Mouse (Mus musculus) lung, postnatal 14 days (tissue): ENCODE data around the gene Ccdc17.

Source experiments
- DNase-seq: peaks from one replicate; pipeline ENCODE4 v3.0.0; 2021

Gene Ccdc17

DNA sequence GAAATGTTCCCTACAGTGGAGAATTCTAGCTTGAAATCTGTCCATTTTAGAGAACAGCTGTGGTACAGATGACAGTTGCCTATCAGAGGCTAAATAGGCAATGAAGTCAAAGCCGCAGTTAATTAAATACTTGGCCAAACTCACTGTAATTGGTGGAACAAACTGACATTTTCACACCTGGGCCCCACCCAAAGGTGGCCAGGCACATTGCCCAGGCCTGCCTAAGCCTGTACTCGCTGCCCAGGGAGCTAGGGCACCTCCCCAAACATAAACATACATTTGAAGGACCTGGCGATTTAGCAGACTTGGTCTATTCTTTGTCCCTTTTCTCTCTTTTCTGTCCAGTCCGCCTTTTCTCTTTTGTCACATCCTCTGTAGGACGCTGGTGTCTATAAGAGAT, at the start of gene Ccdc17:
Gene Ccdc17, plus strand, starts transcription at position 276 of the 400 bp plus-strand sequence.
- no peak for DNase-seq

- DNase-seq: no peak
Measured at GRCm38 (mm10) chr4:116550432-116550831, 46.0 kb upstream of the Ccdc17 start.

DNA sequence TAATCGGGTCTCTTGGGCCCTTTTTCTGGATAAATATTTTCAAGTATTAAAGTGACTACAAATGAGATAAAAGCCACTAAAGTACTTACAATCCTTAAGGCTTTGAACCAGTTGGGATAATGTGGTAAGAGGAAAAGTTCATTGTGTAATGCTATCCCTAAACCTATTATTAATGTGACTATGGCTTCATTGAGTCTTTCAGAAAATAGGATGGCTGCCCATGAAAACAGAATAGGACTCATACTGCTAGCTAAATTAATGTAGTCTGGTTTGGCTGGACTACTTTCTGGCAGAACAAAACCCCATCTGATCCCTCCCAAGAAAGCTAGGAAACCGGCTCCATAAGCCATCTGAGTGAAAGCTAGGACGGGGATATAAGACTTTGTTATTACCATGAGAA, 43.4 kb upstream of the Ccdc17 start:
- DNase-seq: no peak

- peak; percentile 80 for DNase-seq
Measured at GRCm38 (mm10) chr4:116555413-116556300, 40.8 kb upstream of the Ccdc17 start, which contains the start of gene Tmem69. Gene Tmem69 (minus strand): TSS chr4:116555936.

GRCm38 (mm10) chr4:116556561-116557305, 39.7 kb upstream of the Ccdc17 start:
- DNase-seq: peak; percentile 92

- DNase-seq: peak; percentile 98
Measured at GRCm38 (mm10) chr4:116557306-116558121, 38.9 kb upstream of the Ccdc17 start, which contains the start of gene Gpbp1l1. Gene Gpbp1l1 (plus strand): TSS chr4:116557658.

GRCm38 (mm10) chr4:116558151-116558882, 38.1 kb upstream of the Ccdc17 start:
- no peak for DNase-seq

DNA sequence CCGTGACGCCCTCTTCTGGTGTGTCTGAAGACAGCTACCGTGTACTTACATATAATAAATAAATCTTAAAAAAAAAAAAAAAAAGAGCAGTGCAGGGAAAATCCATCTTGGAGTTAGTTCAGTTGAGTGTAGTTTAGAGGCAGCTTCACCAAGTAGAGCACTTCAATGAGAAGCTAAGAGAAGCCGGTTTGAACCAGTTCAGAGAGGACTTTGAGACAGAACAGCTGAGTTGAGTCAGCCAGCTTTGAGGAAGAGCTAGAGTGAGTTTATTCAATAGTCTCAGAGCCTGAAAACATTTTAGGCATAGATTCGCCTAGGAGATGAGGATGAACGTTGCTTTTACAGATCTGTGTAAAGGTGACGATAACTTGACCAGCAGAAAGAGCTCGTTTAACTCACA, 661 bp upstream of the Ccdc17 start:
- DNase-seq: no peak

- DNase-seq: peak; percentile 85
Measured at GRCm38 (mm10) chr4:116596978-116597881, 776 bp downstream of the Ccdc17 start.

GRCm38 (mm10) chr4:116612621-116613020, 16.2 kb downstream of the Ccdc17 start:
- no peak for DNase-seq

DNA sequence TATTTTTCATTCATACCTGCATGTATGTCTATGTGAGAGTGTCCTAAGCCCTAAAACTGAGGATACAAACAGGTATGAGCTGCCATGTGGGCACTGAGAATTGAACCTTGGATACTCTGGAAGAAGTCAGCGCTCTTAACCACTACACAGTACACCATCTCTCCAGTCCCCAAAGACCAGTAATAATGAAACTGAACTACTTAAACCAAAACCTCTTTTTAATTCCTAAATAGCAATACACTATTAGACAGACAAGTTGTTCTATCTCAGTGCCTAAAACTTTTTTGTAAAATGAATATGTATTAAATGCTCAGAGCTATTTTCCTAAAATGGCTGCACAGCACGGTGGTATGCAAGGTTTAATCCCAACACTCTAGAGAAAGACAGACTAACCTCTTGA, 18.8 kb downstream of the Ccdc17 start:
- DNase-seq: no peak

- no peak for DNase-seq
Measured at GRCm38 (mm10) chr4:116624831-116625230, 28.4 kb downstream of the Ccdc17 start.

- peak; percentile 86 for DNase-seq
Measured at GRCm38 (mm10) chr4:116626658-116627358, 30.4 kb downstream of the Ccdc17 start.

GRCm38 (mm10) chr4:116627359-116627716, 30.9 kb downstream of the Ccdc17 start:
- peak; percentile 93 for DNase-seq

GRCm38 (mm10) chr4:116627722-116628662, 31.5 kb downstream of the Ccdc17 start, which contains the start of gene Nasp:
Gene Nasp (minus strand): TSS chr4:116627941.
- DNase-seq: peak; percentile 83

- DNase-seq: no peak
Measured at GRCm38 (mm10) chr4:116635197-116635596, 38.7 kb downstream of the Ccdc17 start.

DNA sequence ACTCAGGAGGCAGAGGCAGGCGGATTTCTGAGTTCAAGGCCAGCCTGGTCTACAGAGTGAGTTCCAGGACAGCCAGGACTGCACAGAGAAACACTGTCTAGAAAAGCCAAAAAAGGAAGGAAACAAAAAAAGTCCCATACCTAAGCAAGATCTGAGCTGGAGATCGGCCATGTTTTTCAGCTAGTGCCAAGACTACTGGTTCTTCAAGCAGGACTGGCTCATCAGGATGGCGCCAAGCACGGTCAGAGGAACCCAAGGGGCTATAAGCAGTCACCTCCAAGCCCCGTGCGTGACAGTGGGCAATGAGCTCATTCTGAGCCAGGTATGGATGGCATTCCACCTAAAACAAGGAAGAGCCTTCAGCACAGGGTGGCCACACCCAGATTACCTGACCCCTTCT, 42.4 kb downstream of the Ccdc17 start:
- DNase-seq: no peak

DNA sequence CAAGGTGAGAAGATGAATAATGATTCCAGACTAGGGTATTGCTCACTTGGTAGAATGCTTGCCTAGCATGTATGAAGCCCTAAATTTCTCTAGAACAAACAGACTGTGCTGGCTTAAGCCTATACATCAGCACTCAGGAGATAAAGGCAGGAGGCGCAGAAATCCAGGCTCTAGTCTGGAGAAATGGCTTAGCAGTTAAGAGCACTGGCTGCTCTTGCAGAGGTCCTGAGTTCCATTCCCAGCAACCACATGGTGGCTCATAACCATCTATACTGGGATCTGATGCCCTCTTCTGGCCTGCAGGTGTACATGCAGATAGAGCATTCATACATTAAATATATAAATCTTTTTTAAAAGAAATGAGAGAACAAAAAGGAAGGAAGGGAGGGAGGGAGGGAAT, 45.6 kb downstream of the Ccdc17 start:
- no peak for DNase-seq

- DNase-seq: peak; percentile 50
Measured at GRCm38 (mm10) chr4:116644326-116644725, 47.9 kb downstream of the Ccdc17 start.
